Mouse (Mus musculus) v-Abl transformed pro-B cells (cell line): ENCODE data around the gene Pde5a.

Experiments used
- in situ Hi-C, 2 experiments: fragments of 400-800 bp; cut with MboI; formaldehyde crosslinking; loops; one replicate each; pipeline ENCODE4 v1.15.1; 2025; ENCODE audit not compliant: unreplicated experiment in 2 of 2

Gene Pde5a

DNA sequence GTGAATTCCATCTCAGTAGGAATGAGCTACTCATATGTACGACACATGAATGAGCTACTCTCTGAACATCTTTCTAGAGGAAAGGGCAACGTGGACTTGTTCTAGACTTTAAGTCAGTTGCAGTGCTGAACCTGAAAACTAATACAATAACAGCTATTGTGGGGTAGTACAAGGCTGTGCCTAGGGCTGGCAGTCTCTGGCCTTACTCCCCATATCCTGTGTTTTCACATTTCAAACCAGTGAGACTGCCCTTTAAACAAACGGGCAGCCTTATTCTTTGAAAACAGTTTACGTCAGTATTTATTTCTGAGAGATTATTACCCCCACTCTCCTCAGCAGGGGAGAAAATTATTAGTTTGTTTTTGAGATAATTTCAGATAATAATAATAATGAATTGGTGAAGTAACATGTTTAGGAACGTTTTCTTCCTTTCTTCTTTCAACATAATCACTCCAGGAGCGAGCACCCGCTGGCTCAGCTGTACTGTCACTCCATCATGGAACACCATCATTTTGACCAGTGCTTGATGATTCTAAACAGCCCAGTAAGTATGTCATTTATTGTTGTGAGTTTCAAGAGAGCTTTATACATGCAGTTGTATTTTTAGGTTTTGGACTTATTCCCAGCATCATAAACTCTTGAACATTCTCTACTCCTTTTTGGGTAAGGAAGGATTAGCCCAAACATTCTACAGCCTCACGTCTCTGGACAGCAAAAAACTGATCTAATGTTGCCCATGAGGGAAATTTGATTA, 106.5 kb downstream of the Pde5a start:
- in situ Hi-C loops: no loop called here

DNA sequence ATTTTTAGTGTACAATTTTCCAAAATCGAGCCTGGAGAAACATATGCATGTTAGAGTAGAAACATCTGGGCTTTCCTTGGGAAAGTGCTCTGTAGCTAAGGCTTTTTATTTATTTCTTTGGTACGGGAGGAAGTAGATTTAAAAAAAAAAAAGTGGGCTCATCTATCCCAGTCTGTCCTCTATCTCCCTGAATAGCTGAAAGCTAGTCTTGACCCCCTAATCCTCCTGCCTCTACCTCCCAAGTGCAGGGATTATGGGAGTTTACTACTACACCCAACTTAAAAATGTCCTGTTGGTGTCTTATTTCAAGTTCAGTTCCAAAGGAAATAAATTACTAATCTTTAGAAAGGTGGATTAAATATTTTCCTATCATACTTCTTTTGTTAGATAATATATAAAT, 108.9 kb downstream of the Pde5a start:
- in situ Hi-C loops: no loop called here

DNA sequence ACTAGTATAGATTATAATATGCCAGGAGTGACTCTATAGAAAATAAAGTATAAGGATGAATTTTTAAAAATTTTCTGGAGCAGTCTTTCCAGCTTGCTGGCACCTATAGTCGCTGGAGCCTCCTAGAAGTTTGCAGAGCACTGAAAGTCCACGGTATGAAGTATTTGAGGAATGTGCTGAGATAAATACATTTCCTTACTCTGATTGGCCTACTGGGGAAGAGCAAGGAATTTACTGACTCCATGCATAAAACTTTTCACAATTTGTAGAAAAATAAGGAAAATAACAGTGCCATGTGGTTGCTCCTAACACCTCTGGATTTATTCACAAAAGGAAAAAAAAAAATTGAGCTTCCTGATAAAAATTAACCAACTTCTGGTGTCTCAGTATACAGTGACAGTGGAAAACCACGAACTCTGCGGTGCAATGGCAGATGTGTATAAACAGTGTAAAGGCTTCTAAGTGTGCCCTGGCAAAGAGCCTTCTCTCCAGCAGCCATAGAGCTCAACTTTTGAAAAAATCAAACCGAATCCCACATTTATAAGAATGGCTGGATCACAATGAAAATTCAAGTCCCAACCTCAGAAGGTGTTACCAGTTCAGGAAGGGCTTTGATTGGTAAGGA, 119.8 kb downstream of the Pde5a start:
- in situ Hi-C loops: no loop called here

DNA sequence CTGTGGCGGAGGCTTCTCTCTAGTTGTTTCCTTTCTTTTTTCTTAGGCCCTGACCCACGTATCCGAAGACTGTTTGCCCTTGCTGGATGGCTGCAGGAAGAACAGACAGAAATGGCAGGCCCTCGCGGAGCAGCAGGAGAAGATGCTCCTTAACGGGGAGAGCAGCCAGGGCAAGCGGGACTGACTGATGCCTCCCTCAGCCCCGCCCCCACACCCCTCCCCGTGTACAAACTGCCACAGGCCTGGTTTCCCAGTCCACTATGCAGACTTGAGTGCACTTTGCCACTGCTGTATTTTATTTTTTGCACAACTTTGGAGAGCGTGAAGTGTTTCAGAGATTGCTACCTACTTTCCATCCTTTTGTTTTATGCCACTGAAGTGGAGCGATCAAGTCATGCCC, 126.4 kb downstream of the Pde5a start:
- in situ Hi-C loops: no loop called here

DNA sequence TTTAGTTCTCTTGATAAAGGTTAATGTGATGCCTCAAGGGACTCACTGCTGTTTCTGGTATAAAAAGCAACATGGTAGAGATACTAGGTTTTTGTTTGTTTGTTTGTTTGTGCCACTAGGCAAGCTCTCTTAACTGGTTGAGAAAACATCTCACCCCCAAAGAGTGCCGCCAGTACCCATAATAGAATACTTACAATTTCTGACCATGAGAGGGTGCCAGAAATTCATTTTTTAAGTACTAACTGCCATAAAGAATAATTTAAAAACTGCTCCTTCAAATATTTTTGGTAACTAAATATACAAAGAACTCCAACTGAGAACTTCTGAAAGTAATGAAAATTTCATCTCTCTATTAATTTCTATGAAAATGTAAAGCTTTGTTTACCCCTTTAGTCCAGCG, 131.1 kb downstream of the Pde5a start:
- in situ Hi-C loops: no loop called here

DNA sequence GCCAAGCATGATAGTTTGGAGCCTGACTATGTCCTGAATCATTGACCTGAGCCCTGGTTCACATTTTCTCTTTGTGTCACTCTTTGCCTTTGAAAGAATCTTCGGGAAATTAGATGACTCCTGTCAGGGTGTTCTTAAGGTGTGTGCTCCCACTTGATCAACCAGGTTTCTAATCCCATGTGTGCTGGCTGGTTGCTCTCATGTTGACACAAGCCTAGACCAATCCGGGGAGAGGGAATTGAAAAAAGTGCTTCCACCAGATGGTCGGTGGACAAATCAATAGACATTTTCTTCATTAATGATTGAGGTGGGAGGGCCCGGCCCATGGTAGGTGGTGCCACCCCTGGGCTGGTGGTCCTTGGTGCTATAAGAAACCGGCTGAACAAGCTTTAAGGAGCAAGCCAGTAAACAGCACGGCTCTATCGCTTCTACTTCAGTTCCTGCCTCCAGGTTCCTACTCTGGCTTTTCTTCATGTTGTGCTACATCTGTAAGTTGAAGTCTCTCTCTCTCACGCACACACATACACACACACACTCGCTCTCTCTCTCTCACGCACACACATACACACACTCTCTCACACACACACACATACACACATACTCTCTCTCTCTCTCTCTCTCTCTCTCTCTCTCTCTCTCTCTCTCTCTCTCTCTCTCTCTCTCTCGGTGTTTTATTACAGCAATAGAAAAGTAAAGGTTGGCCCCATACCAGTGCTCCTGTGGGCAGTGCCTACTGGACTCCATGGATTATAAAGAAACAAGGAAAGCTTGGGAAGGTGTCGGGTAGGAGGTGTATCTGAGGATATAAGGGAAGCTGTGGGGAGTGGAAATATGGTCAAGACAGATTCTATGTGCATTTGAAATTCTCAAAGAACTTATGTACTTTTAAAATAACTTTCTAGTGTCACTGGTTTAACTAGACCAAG, 132.1 kb downstream of the Pde5a start:
- in situ Hi-C loops: no loop called here

DNA sequence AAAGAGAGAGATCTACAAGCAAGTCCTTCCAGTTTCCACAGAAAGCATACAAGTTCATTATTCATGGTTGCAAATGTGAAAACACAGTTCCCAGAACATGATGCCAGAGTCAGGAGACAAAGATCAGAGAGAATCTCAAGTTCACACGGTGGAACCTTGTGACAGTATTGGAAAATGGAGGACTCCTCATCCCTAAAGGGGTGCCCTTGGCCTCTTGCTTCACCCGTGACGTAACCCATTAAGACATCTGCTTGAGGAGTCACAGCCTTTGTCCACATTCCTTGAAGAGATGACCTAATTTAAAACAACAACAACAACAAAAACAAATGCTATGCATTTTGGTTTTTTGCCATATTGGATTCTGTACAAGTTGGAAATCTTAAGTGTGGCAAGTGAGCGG, 136.3 kb downstream of the Pde5a start:
- in situ Hi-C loops: no loop called here

DNA sequence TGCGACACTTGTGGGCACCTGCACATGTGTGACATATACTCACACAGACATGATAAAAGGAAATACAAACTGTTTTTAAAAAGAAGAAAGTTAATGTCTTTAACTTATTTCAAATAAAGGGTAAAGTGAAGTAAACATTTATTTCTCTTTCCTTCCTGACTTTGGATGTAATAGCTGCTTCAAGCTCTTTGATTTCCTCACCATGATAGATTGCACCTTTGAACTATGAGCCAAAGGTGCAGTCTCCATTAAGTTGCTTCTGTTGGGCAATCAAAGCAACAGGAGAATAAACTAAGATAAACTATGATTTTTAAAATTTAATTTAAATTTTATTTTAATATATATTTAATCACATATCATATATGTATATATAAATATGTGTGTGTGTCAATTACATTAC, 139.5 kb downstream of the Pde5a start:
- in situ Hi-C loops: no loop called here

DNA sequence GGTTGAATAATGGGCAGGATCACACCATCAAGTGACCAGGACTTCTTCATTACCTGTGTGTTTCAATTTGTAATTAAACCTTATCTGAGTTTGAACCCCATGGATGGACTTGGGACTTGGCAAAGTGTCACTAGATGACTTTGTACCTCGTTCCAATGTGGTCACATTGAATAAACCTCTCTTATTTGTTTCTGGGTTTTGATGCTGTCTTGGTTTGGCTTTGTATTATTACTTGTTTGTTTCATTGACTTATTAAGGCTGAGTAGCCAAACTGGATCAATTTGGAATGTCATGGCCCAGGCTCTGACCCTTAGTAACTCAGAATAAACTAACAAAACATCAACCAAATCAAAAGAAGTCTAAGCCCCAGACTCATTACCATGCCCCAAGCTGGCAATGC, 142.8 kb downstream of the Pde5a start:
- in situ Hi-C loops: no loop called here

DNA sequence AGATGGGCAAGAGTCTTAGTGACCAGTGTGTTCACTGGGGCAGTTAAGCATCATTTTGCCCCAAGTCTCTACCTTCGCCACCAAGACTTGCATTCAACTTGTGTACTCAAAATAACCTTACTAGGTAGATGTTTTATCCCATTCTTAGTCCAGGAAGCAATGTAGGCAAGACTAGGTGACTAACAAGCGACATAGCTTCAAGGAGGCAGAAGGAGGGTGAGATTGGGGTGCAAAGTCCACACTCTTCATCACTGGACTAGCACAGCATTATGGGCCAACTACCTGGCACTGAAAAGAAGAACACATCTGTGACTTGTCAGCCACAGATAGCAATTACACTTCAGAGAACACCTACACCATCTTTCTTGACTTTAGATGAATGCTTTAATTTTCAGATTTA, 148.1 kb downstream of the Pde5a start:
- in situ Hi-C loops: no loop called here

DNA sequence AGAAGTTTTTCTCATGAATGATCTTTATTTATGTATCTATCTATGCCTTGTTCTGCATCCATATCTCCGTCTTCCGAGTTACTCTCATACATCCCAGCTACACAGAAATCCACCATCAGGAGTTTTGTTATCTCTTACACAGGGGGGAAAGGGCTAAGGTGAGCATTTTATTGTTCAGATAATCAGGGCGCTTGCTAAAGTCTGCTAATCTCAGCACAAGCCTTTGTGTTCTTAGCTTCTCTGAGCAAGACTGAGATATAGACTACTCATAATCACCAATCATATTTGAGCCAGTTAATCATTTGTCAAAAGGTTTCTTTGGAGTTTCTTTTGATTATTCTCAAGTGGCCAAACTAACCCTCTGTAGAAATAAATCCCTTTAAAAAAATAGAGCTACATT, 148.8 kb downstream of the Pde5a start:
- in situ Hi-C loops: no loop called here

DNA sequence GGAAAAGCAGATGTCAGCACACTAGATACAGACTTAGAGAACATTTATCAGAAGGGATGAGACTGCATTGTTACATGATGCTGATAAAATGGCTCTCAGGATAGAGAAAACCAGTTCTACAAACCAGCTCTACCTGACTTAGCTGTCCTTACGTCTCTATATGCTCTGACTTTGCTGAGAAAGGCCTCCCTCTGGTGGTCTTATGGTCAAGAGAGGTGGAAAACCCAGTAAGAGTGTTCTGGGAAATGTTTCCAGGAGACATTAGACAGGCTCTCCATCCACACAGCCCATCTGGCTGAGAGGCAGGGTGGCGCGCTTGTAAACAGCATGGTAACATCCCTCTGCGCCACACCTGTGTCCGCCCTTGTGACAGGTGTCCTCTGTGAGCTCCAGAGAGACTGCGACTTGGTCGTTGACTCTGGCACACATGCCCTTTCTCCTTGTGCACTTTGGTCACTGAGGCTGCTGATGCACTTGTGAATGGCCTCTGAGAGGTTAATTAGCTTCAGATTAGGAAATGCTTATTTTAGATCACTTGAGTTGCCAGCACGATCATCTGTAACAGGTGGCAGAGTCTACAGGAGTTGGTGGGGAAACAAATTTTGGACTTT, 150.1 kb downstream of the Pde5a start:
- in situ Hi-C loops: no loop called here

DNA sequence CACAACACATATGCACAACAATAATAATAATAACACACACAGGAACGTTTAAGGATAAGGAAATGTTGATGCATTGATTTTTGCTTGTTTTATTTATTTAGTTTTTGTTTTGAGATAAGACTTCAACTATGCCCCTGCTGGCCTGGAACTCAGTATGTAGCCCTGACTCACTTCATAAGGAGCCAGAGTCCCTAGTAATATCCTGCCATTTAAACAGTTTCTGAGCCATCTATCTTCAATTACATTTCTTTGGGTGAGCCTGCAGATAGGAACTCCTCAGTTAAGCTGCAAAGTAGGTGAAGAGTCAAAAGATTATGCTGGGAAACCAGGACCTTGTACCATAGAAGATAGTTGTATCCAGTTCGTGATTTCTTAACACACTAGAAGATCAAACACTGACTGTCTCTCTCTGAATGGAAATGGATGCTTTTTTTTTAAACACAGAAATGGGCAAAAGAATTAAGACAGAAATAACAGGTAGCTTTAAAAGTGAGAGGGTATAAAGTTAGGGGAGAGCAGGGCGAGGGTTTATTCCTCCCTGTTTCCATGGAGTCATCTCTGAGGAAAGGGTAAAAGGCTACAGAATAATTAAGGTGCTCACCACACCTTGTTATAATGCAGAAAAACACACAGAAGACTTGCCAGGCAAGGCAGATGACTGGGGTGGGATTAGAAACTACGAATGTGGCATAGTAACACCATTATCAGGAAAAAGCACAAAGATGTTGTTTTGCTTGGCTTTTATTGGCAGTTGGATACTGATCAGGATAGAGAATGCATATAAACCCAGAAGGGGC, 159.0 kb downstream of the Pde5a start:
- in situ Hi-C loops: no loop called here

DNA sequence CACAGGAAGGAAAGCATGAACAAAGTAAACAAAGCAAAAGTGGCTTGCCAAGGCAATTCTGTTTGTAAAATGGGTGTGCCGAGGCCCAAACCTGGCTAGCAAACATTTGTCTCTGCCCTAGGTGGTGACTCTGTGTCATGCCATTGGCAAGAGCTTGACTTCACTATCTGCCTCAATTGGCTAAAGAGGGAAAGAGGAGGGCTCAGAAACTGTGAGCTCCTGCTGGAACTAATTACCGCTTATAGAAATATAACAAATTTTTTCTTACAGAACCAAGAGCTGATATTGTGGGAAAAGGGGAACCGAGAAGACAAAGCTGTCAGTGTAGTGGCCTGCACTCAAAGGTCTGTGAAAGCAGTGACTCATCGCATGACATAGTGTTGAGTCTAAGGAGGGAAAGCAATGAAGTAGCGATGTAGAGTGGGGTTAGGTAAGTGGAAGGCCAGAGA, 159.6 kb downstream of the Pde5a start:
- in situ Hi-C loops: no loop called here

DNA sequence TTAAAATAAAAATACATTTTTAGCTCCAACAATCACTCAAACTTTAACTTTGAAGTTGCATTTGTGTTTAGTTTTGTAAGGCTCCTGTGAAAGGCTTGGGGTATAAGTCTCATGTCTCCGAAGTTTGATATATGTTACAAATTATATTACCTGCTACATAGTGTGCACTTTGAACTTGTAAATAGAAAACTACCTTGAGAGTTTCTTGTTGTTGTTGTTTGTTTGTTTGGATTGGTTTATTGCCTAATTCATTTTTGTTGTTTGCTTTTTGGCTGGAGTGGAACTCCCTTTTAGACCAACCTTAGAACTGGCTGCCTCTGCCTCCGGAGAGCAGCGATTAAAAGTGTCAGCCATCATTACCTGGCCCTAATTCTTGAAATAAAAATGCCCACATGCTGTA, 166.0 kb downstream of the Pde5a start, which contains the start of gene Fabp2:
Gene Fabp2, plus strand, starts transcription at position 301 of the 400 bp plus-strand sequence.
- in situ Hi-C loops: no loop called here

DNA sequence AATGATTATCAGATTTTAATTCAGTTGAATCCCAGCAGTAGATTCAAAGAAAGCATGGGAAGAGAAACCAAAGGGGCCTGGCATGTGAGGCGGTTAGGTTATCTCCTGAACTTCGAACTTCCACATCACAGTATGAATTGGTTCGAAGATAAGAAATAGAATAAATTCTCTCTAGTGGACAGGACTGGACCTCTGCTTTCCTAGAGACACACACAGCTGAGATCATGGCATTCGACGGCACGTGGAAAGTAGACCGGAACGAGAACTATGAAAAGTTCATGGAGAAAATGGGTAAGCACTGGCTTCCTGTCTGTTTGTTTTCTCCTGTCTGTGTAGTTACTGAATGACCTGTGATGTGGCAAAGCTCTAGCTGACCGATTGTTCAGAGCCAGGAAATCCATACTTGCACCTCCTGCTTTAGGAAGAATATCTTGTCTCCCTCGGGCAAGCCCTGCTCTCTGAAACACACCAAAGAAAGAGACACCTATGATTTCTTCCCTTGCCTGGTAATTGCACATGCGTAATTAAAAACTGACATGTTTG, 166.5 kb downstream of the Pde5a start:
- in situ Hi-C loops: no loop called here

DNA sequence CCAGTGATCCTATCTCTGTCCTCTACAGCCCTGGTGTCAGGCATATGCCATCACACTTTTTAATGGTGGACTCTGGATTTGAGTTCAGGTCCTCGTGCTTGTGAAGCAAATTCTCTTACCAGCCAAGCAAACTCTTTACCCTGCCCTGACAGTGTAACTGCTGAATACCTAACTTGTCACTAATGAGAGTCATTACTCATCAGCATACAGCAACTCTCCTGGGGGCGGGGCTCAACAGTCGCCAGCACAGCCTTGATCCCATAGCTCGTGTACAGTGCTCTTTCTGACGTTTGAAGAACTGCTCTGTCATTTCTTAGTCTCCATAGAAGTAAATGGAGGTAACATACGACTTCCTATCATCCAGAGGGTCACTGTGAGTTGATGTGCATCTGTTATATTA, 169.5 kb downstream of the Pde5a start:
- in situ Hi-C loops: no loop called here

DNA sequence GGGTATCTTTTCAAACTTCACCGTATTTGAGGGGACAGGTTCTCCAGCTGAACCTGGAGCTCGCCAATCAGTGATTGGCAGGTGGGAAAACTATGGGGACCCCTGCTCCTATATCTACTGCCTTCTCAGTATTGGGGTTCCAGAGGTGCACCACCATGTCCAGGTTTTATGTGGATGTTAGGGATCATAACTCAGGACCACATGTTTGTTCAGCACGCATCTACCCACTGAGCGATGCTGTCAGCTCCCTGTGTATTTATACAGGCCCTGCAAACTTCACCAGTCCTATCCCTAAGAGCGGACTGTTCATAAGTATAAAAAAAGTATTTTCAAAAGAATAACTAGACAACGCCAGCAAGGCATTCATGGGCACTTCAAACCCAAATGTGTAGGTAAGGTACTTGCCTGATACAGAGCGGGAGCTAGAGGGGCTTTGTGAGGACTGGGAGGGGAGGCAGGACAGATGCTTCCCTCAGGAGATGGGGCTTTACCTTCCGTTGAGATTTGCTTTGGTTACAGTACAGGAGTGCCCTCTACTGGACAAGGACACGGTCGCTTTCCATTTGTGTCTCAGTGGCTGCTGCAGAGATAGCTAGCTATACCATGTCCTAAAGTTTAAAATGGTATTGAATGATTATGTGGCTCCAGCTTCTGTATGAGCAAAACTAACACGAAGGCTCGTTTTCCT, 175.1 kb downstream of the Pde5a start:
- in situ Hi-C loops: loop anchor here (10.0 to 25.0 kb wide), 4 partner anchors 259 to 1019 kb away; partner anchors contain the start of gene Bcar3 (in 1 of the 2)

DNA sequence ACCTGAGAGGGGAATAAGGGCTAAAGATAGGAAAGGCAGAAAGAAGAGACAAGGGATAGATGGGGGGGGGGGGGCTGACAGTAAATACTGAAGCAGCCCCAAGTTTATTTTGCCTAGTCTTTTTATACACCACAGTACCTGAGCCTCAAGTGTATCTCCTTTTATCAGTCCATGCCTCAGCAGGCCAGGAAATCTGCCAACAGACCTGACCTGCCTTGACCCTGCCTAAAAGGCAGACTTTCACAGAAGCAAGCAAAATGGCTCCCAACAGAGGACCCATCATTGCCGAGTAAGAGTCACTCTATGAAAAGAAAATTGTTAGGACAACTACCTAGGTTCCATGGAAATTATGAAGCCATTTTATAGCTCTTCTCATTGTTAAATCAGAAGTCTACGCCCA, 179.1 kb downstream of the Pde5a start:
- in situ Hi-C loops: loop anchor here (10.0 to 25.0 kb wide), 4 partner anchors 263 to 1023 kb away; partner anchors contain the start of gene Bcar3 (in 1 of the 2)
